Mouse (Mus musculus) olfactory bulb, adult 2 months (tissue): ENCODE measurements around the gene Hoxc8. TPM values are rescaled to one million over a fixed set of nuclear protein-coding genes. Genes with fewer than 3 reads are reported as not detected.

Source experiments
- H3K27ac ChIP-seq: fragments of 200-500 bp; 2 replicates; pipeline ENCODE4 v1.5.1; 2012; ENCODE audit warnings: low read depth, low read length; ENCODE audit not compliant: insufficient read depth
- H3K4me1 ChIP-seq: fragments of 200-500 bp; 2 replicates; pipeline ENCODE4 v1.6.1; 2012; ENCODE audit warnings: low read length; ENCODE audit not compliant: control insufficient read depth, insufficient read depth
- H3K4me3 ChIP-seq: fragments of 200-500 bp; 2 replicates; pipeline ENCODE4 v1.5.1; 2012; ENCODE audit warnings: mild to moderate bottlenecking, low read depth, low read length, moderate library complexity; ENCODE audit not compliant: insufficient read depth
- CTCF ChIP-seq: fragments of 200-500 bp; IDR thresholded peaks from 2 replicates; pipeline ENCODE4 v1.5.1; 2012; ENCODE audit warnings: low read depth, mild to moderate bottlenecking, low read length, moderate library complexity; ENCODE audit not compliant: insufficient read depth
- POLR2A ChIP-seq: fragments of 200-500 bp; IDR thresholded peaks from 2 replicates; pipeline ENCODE4 v1.6.1; 2012; ENCODE audit warnings: mild to moderate bottlenecking, low read depth, low read length, moderate library complexity; ENCODE audit not compliant: insufficient read depth
- WGBS: fragments of 180-500 bp; shearing (Covaris S2); methylation state at CpG from one replicate; pipeline ENCODE4 v1.1.7; 2018; 5-methylcytosine and 5-hydroxymethylcytosine counted together
- polyA plus RNA-seq: library from polyadenylated mRNA; stranded (reverse); fragments of >200 nt; gene quantifications from 2 replicates; pipeline ENCODE4 v1.2.4, GENCODE M21; 2012; ENCODE audit warnings: low replicate concordance; ENCODE audit not compliant: missing spikeins, insufficient read depth, insufficient read length

The Hoxc8 gene
- polyA plus RNA-seq, 1 experiment = not detected

DNA sequence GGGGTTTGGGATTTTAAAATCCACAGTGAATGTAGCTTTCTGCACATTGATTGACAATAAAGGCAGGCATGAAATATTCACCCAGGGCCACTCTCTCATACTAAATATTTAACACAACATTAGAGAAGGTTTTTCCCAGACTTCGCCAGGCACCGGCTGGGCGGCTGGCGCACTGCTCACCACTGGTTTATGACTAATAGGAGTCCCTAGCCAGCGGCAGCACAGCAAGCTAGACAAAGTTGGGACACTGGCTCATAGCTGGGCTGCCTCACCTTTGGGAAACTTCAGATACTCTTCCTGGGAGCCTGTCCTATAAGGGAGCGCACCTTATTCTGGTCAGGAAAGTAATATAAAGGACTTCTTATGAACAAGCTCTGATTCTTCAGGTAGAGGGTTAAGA lies 36.8 kb upstream of the Hoxc8 start:
- TF ChIP-seq POLR2A (no peak), CTCF (no peak)
- 7% methylated on average over 6 of the region's 6 CpGs for WGBS
- Histone ChIP-seq H3K4me3 (no peak overlapping the region), H3K4me1 (no peaks in the 10 kb centered on the region), H3K27ac (no peak overlapping the region)

DNA sequence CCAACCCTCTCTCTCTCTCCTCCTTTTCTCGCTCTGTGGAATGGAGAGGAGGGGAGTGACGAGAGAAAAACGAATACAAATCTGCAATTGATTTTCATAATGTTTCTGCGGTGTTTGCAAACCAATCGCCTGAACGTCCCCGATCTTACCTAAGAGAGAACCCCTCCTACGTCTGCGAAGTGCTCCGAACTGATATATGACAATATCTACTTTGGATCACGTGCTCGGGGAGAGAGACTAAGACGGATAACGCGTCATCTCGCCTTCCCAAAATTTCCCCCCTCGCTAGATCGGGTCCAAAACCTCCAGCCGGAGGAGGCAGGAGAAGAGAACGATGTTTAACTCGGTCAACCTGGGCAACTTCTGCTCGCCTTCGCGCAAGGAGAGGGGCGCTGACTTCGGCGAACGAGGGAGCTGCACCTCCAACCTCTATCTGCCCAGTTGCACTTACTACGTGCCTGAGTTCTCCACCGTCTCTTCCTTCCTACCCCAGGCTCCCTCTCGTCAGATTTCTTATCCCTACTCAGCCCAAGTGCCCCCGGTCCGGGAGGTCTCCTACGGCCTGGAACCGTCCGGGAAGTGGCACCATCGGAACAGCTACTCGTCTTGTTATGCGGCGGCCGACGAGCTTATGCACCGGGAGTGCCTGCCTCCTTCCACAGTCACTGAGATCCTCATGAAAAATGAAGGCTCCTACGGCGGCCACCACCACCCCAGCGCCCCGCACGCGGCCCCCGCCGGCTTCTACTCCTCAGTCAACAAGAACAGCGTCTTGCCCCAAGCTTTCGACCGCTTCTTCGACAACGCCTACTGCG lies 36.0 kb upstream of the Hoxc8 start, which contains the start of gene Hoxc11:
Hoxc11 (plus strand) TSS at position 236 of the 815 bp plus-strand sequence.
- Histone ChIP-seq H3K4me1 (no peaks in the 10 kb centered on the region), H3K4me3 (no peak within 1 kb of the TSS), H3K27ac (no peak within 1 kb of the TSS)
- TF ChIP-seq CTCF = no peak
- no peak for TF ChIP-seq POLR2A
- 2% methylated on average over 57 of the region's 57 CpGs for WGBS

GRCm38 (mm10) chr15:102955007-102955382 lies 35.4 kb upstream of the Hoxc8 start:
- Histone ChIP-seq H3K4me3 (no peak overlapping the region), H3K4me1 (no peaks in the 10 kb centered on the region), H3K27ac (no peak overlapping the region)
- 2% methylated on average over 28 of the region's 28 CpGs for WGBS
- no peak for TF ChIP-seq POLR2A
- no peak for TF ChIP-seq CTCF

- TF ChIP-seq POLR2A (no peak), CTCF (no peak)
- Histone ChIP-seq H3K4me3 (no peak overlapping the region), H3K27ac (no peak overlapping the region), H3K4me1 (no peaks in the 10 kb centered on the region)
- WGBS = 1% methylated on average over 40 of the region's 40 CpGs
Measured at GRCm38 (mm10) chr15:102955833-102956640, 34.4 kb upstream of the Hoxc8 start.

DNA sequence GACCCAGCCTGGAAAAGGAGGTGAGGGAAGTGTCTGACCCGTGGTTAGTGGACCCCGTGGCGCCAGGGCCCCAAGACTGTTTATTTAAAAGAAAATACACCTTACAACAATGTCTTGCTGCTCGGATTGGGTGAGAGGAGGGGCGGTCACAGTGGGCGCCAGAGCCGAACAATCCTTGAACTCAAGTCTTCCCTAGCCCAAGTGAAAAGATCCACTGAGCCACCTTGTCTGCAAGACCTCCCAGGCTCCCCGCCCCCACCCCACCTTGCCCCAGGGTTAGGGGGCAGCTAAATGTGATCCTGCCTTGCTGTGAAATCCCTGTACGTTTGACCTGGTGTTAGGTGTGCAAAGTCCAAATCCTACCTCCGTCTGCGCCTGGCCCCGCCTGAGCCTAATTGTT lies 33.5 kb upstream of the Hoxc8 start:
- TF ChIP-seq CTCF (no peak), POLR2A (no peak)
- H3K27ac ChIP-seq = no peak overlapping the region
- H3K4me1 ChIP-seq = no peaks in the 10 kb centered on the region
- H3K4me3 ChIP-seq = no peak overlapping the region
- 2% methylated on average over 12 of the region's 12 CpGs for whole genome bisulfite sequencing

- H3K27ac ChIP-seq = no peak overlapping the region
- no peaks in the 10 kb centered on the region for H3K4me1 ChIP-seq
- TF ChIP-seq POLR2A (no peak), CTCF (no peak)
- H3K4me3 ChIP-seq = no peak overlapping the region
- under 1% methylated on average over 13 of the region's 13 CpGs for WGBS
Measured at GRCm38 (mm10) chr15:102959663-102960191, 30.7 kb upstream of the Hoxc8 start.

DNA sequence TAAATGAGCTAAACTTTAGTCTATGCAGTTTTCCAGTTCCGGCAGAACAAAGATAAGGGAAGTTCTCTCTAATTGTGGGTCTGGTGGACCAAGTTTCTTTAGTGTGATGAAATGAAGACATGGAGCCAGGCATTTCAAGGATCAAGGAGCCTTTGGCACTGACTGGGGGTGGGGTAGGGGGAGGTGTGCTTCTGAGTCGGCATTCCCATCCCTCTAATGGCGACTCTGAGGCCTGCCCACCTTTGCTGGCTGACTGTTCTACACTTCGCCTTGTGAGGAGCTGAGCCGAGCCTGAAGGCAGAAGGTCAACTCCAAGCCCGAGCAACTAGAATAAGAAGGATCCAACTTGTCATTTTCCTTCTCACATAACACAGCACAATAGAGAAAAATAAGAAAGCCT lies 28.7 kb upstream of the Hoxc8 start:
- Histone ChIP-seq H3K4me3 (no peak overlapping the region), H3K4me1 (no peaks in the 10 kb centered on the region), H3K27ac (no peak overlapping the region)
- TF ChIP-seq CTCF = no peak
- no peak for TF ChIP-seq POLR2A
- WGBS = 6% methylated on average over 6 of the region's 6 CpGs

- Histone ChIP-seq H3K4me3 (no peak overlapping the region), H3K27ac (no peak overlapping the region), H3K4me1 (no peaks in the 10 kb centered on the region)
- TF ChIP-seq CTCF (no peak), POLR2A (no peak)
- WGBS = 4% methylated on average over 13 of the region's 13 CpGs
Measured at GRCm38 (mm10) chr15:102962492-102962891, 27.9 kb upstream of the Hoxc8 start.

DNA sequence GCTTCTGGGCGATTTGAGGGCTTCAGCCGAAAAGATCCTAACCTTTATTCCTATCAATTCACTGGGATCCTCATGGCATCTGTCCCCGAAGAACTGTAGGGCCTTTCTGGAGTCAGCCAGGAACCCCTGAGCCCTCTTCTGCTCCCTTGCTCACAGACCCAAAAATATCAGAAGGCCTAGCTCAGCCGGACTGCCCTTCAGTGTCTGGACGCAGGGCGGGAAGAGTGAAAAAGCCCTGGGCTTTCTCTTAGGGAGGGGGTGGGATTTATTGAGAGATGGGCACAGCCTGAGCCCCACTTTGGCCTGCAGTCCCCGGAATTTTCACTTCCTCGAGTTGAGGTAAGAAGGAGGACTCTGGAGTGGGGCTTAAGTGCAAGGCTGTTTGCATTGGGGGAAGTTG lies 27.1 kb upstream of the Hoxc8 start:
- Histone ChIP-seq H3K4me3 (no peak overlapping the region), H3K27ac (no peak overlapping the region), H3K4me1 (no peaks in the 10 kb centered on the region)
- TF ChIP-seq POLR2A (no peak), CTCF (no peak)
- 8% methylated on average over 8 of the region's 8 CpGs for WGBS
